Mouse (Mus musculus): ENCODE results near the gene Slc25a22. TPM values are rescaled to one million over a fixed set of nuclear protein-coding genes. Genes with fewer than 3 reads are reported as not detected.

Gene Slc25a22
- total RNA-seq, 1 experiment from 2014 or later = 14.8 TPM

DNA sequence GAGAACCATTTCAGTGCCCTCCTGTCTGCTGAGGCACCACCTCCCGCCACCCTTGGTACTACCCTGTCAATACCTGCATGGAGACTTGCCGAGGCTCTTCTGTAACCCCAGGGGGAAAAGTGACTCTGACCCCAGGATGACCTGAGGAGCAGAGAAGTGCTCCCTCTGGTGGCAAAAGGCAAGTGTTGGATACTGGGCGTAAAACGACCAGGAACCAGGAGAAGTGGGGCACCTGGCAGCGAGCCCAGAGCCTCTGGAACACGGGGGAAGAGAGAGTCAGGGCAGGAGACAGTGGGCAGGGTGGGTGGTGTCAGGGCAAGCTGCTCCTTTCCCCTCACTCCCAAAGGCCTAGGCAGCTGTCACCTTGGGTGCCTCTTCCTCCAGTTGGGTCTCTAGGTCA lies 2.9 kb upstream of the Slc25a22 start:
- ATAC-seq (replicated peaks; ENCODE audit: insufficient number of reproducible peaks, low FRiP score, low TSS enrichment, poor library complexity, severe bottlenecking) = no peak

GRCm38 (mm10) chr7:141439811-141440210 lies 2.1 kb upstream of the Slc25a22 start:
- no peak for ATAC-seq (replicated peaks; ENCODE audit: insufficient number of reproducible peaks, low FRiP score, low TSS enrichment, poor library complexity, severe bottlenecking)

GRCm38 (mm10) chr7:141439140-141439679 lies 1.5 kb upstream of the Slc25a22 start:
- no peak for ATAC-seq (replicated peaks; ENCODE audit: insufficient number of reproducible peaks, low FRiP score, low TSS enrichment, poor library complexity, severe bottlenecking)

- no peak for ATAC-seq (replicated peaks; ENCODE audit: insufficient number of reproducible peaks, low FRiP score, low TSS enrichment, poor library complexity, severe bottlenecking)
Measured at GRCm38 (mm10) chr7:141438201-141438968, 693 bp upstream of the Slc25a22 start.

GRCm38 (mm10) chr7:141436523-141436892 lies 1.2 kb downstream of the Slc25a22 start:
- no peak for ATAC-seq (replicated peaks; ENCODE audit: insufficient number of reproducible peaks, low FRiP score, low TSS enrichment, poor library complexity, severe bottlenecking)

GRCm38 (mm10) chr7:141435856-141436522 lies 1.7 kb downstream of the Slc25a22 start:
- ATAC-seq (replicated peaks; ENCODE audit: insufficient number of reproducible peaks, low FRiP score, low TSS enrichment, poor library complexity, severe bottlenecking) = no peak

DNA sequence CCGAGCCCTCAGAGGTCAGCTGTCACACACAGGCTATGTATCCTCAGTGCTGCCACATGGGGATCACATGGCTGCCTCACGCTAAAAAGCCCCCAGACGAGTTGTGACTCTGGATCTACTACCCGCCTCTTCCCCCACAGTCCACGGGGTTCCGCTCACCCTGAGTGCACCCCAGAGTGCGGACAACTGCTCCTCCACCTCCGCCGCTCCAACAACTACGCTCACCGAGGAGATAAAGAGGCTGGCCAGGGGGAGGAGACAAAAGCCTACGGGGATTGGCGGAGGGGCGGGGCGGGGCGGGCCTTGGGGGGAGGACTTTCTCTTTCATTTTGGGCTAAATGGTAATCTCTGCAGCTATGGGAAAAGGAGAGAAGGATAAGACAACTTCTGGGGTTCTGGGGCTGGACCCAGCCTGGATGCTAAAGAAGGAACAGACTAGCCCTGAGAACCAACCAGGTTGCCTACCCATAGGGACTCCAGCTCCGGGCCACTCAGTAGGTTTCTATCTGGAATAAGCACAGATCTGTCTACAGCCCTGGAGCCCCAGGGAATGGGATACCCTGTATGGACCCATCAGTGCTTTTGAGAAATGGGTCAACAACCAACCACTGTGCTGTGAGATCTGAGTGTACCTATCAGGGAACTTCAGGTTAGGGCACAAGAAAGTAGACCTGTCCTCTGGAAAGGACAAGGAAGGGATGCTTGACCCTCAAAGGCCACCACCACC lies 2.4 kb downstream of the Slc25a22 start:
- peak; percentile 48 for ATAC-seq (replicated peaks; ENCODE audit: insufficient number of reproducible peaks, low FRiP score, low TSS enrichment, poor library complexity, severe bottlenecking)

DNA sequence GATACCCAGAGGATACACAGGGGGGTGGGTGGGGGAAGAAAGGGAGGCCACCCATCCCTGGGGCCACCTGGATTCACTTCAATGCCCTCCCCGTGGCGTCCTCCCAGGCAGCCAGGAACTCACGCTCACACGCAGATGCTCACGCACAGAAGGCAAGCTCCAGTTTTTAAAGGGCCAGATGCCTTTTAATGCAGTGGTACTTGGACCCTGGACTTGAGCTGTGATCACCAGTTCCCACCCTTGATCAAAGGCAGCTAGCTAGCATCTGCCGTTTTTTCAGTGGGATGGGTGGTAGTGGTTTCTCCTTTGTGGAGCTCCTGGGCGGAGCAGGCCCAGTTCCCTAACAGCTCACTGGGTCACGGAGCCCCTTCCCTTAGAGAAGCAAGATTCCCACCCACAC lies 3.2 kb downstream of the Slc25a22 start:
- ATAC-seq (replicated peaks; ENCODE audit: insufficient number of reproducible peaks, low FRiP score, low TSS enrichment, poor library complexity, severe bottlenecking) = no peak

DNA sequence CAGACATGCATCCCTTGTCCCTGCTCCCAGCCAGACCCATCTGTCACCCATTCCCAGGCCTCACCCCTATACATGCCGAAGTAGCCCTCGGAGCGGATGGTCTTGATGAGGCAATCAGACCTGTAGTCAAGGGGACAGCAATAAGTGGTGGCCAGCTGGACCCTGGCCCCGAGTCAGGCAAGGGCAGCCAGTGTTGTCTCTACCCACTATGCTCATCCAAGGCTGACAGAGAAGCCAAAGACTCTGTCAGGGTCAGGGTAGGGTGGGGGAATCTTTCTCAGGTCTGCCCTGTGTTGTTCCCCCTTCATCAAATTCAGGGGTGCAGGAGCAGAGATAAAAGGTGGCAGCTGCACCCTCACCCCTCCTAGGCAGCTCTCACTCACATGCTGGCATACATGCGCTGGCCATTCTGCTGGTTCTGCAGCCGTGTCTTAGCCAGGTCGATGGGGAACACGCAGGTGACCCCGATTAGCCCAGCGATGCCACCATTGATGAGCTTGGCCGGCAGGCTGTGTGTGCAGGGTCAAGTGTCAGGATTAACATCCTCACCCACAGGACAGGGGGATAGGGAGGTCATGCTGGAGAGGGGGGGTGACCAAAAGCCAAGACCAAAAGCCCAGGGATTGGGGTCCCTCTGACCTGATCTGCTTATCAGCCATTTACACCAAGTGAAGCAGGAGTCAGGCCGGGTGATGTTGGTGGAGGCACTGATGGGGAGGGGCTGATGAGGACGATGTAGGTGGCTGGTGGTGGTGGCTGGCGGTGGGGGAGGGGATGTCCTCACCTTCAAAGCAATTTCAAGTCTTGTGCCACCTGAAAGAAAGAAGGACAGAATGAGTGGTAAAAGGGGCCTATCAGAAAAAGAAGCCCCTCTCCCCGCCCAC lies 3.9 kb downstream of the Slc25a22 start:
- no peak for ATAC-seq (replicated peaks; ENCODE audit: insufficient number of reproducible peaks, low FRiP score, low TSS enrichment, poor library complexity, severe bottlenecking)

DNA sequence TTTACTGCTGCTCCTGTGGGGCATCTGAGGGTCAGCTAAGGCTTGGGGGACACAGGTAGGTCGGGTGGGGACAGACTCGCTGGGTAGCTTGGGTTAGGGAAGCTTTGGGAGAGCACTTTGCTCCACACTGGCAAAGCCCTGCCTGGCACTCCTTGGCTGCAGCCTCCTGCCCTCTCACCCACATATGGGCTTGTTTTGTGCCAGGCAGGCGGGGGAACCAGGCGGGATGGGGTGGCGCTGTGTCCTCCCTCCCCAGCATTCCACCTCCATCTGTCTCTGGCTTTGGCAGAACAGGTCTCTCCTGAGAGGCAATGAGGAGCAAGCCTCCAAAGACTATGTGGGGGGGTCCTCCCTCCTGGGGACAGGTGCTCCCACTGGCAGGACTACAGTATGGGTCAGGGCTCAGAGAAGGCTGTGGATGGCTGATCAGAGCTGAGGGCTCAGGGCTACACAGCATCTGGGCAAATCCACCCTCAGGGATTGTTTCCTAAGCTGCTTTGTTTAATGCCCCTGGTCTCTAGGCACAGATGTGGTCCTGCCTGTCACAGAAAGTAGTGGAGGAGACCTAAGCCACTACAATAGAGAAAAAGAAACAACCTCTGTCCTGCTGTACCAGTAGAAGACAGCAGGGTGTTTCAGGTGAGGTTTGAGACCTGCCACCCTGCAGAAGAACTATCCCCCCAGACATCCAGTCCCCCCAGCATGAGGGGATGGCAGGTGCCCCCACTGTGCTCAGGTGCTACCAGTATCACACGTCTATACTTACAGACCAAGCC lies 4.8 kb downstream of the Slc25a22 start:
- no peak for ATAC-seq (replicated peaks; ENCODE audit: insufficient number of reproducible peaks, low FRiP score, low TSS enrichment, poor library complexity, severe bottlenecking)

DNA sequence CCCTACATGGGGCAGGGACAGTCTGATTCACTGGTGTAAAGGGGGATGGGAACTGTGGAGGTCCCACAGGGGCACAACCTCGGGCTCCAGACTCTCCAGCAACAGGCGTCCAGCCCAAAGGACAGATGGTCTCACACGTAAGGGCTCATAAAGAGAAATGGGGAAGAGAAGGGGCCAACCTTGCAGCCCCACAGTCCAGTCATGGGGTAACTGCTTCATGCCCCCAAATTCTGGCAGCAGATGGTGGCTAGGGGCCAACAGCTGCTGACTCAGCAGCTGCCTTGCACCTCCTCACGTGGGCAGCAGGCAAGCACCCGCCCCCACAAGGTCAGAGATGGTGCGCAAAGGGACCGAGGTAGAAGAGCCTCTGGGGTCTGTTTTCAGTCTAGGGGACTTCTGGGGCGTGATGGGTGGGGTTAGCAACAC lies 5.5 kb downstream of the Slc25a22 start:
- ATAC-seq (replicated peaks; ENCODE audit: insufficient number of reproducible peaks, low FRiP score, low TSS enrichment, poor library complexity, severe bottlenecking) = no peak

- ATAC-seq (replicated peaks; ENCODE audit: insufficient number of reproducible peaks, low FRiP score, low TSS enrichment, poor library complexity, severe bottlenecking) = no peak
Measured at GRCm38 (mm10) chr7:141431434-141432185, 6.1 kb downstream of the Slc25a22 start.

DNA sequence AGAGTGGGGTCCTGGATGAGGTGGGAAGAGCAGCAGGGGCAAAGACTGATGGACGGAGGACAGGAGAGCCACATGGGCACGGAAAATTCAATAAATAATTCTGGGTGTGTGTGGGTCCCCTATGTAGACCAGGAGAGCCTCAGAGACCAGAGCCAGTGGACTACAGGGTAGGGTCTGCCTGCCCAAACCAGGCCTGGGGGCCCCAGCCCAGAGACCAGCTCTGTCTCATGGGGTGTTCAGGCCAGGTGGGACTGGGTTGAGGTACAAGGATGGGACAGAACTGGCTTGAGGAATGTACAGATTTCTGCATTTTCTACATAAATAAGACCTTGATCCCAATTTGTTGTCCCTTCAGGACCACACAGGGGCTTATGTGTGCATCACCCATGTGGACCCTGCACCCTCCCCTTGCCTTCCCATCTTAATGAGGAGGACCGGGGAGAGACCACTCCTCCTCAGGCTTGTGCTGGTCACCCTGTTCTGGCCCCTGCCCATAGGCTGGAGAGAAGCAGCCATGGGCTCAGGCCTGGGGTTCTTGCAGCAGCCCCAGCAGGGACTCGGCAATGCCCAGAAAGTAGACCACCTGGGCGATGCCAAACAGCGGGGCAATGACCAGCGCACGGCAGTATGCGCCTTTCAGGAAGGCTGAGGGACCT lies 7.0 kb downstream of the Slc25a22 start:
- ATAC-seq (replicated peaks; ENCODE audit: insufficient number of reproducible peaks, low FRiP score, low TSS enrichment, poor library complexity, severe bottlenecking) = no peak

DNA sequence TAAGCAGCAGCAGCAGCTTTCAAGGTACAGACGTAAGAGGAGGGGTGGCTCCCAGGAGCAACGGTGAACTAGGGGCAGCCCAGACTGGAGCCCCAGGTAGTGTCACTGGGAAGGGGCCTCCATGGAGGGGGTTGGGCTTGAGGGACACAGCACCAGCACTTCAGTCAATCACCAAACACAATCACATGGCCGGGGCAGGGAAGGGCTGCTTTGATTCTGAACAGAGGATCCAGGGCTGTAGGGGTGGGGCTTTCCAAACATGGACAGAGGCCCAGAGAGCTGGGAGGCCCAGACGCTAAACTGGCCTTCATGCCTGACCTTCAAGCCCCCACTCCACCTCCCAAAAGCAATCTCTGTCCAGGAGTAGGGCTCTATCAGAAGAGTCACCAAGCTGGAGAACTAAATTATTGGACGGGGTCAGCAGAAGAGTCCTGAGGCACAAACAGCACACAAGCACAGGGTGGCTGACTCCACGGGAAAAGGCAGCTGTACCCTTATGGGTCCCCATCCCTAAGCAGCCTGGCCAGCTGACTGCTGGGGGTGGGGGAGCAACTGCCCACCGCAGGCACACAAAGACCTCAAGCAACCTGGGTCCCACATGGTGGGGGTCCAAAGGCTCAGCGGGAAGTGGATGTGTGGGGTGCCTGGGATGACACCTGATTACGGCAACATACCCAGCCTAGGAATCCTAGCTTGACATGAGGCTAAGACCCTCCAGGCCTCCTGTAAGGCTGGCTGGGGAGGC lies 7.7 kb downstream of the Slc25a22 start:
- no peak for ATAC-seq (replicated peaks; ENCODE audit: insufficient number of reproducible peaks, low FRiP score, low TSS enrichment, poor library complexity, severe bottlenecking)

- ATAC-seq (replicated peaks; ENCODE audit: insufficient number of reproducible peaks, low FRiP score, low TSS enrichment, poor library complexity, severe bottlenecking) = no peak
Measured at GRCm38 (mm10) chr7:141429310-141429709, 8.4 kb downstream of the Slc25a22 start, which contains the start of gene Cend1. Gene Cend1 (minus strand): TSS chr7:141429491.

DNA sequence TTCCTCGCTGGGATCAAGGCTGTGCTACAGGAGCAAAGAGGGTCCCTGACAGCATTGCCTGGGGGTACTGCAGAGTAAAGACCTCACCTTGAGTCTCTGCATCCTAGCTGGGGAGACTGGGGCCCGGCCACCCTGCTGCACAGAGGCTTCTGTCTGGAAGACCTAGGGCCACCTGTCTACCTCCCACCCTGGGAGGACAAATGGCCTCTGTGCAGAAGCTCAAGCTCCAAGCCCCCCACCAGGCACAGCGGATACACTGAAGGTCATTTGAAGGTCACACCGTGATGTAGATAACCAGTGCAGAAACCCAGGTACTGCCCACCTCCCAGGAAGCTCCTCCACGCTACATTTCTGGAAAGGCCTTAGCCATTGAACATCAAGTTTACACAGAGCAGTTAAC lies 9.0 kb downstream of the Slc25a22 start:
- no peak for ATAC-seq (replicated peaks; ENCODE audit: insufficient number of reproducible peaks, low FRiP score, low TSS enrichment, poor library complexity, severe bottlenecking)

Data from monocyte, adult 5-6 weeks (primary cell).